Mouse (Mus musculus) bone marrow macrophage, adult 2 months (primary cell): ENCODE results near the gene Trim60.

Experiments
- CTCF ChIP-seq: IDR thresholded peaks from 2 replicates; pipeline ENCODE4 v1.5.1; 2012; ENCODE audit warnings: low read depth, mild to moderate bottlenecking, low read length, moderate library complexity
- POLR2A ChIP-seq: IDR thresholded peaks from 2 replicates; pipeline ENCODE4 v1.6.1; 2012; ENCODE audit warnings: mild to moderate bottlenecking, low read depth, low read length, borderline replicate concordance

- no peak for TF ChIP-seq CTCF
- TF ChIP-seq POLR2A, result no peak
Measured at GRCm38 (mm10) chr8:65022485-65022884, 4.1 kb upstream of the Trim60 start.
